Mouse (Mus musculus): ENCODE data around the gene Nfib. TPM values are rescaled to one million over a fixed set of nuclear protein-coding genes. Genes with fewer than 3 reads are reported as not detected.

The Nfib gene
- polyA plus RNA-seq, 1 experiment from 2014 or later: 41.4 TPM

DNA sequence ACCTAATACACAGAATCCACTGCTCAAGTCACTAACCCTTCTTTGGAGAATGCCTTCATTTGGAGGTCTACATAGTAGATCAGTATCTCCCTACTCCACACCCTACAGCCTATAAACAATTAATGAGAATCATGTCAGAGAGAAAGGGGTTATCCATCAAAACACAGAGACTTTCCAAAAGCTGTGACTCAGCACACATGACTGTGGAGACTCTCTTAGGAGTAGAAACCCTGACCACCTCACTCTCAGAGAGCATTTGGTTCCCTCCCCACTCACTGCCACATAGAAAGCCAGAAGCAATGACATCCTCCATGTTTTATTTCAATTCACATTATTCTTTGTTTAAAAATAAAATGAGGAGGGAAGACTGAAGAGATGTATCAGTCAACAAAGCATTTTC lies 252.2 kb downstream of the Nfib start:
- H3K27ac ChIP-seq: no peak overlapping the region
- H3K9ac ChIP-seq: no peak overlapping the region
- ATAC-seq: no peak
- no peak overlapping the region for H3K4me3 ChIP-seq (replicated peaks)
- H3K4me1 ChIP-seq (replicated peaks): 0 out of 2 replicates have a peak, but pooled peaks cover 9% of the 10 kb centered on the region
- no peaks in the 10 kb centered on the region for H3K27me3 ChIP-seq (replicated peaks)
- no peak overlapping the region for H3K4me2 ChIP-seq (replicated peaks)
- H3K9me3 ChIP-seq: no peaks in the 10 kb centered on the region
- no peaks in the 10 kb centered on the region for H3K36me3 ChIP-seq

DNA sequence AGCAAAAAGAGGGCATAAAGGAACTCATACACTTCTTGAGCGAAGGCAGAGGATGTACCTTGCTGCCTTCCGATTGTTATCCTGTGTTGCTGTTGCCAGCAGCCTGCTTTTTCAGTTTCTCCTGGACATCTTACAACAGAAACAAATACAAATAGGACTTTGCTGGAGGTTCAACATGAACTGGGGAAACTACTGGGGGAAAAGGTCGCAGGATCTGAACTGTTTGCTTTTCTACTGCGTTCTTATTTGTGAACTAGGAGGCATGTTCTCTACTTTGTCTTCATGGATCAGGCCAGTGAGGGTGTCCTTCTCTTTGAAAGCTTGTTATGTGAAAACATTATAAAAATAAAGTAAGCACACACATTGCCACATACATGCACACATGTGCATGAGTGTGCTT lies 252.6 kb downstream of the Nfib start:
- Histone ChIP-seq H3K4me2 (replicated peaks) (no peak overlapping the region), H3K36me3 (no peaks in the 10 kb centered on the region), H3K9me3 (no peaks in the 10 kb centered on the region), H3K4me1 (replicated peaks) (0 out of 2 replicates have a peak, but pooled peaks cover 8% of the 10 kb centered on the region), H3K9ac (no peak overlapping the region), H3K4me3 (replicated peaks) (no peak overlapping the region), H3K27ac (no peak overlapping the region), H3K27me3 (replicated peaks) (no peaks in the 10 kb centered on the region)
- 81% methylated on average over 4 of the region's 4 CpGs for WGBS
- ATAC-seq: no peak

DNA sequence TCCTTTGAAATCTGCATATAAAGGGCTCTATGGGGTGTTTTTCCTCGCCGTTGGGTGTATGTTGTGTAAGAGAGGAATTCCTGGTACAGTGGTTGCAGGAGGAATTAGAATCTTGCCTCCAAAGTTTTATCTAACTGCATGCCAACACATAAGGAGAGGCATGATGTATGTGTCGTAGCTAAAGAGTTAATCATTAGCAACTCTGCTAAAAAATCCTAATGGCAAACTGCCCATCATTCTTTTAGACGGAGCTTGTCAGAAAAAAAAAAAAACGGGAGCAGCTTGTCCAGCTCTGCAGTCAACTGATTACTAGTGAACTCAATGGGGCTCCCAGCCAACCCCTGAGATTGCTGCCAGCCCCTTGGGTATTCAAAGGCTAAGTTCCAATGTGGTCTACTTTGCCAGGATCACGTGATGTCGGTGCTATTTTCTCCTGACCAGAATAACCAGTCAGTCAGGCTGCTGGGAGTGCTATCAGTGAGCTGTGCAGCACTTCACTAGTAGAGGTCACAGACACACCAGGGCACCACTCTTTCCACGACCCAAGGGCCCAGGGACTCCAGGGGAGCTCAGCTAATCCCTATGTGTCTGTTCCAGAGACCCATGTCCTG lies 258.4 kb downstream of the Nfib start:
- ATAC-seq: peak; percentile 93
- 18% methylated on average over 8 of the region's 8 CpGs for WGBS
- 0 out of 2 replicates have a peak overlapping the region, but pooled peaks have one; percentile 9 for H3K4me2 ChIP-seq (replicated peaks)
- no peaks in the 10 kb centered on the region for H3K27me3 ChIP-seq (replicated peaks)
- H3K4me3 ChIP-seq (replicated peaks): no peak overlapping the region
- H3K27ac ChIP-seq: peak overlapping the region; percentile 67
- H3K36me3 ChIP-seq: no peaks in the 10 kb centered on the region
- no peaks in the 10 kb centered on the region for H3K9me3 ChIP-seq
- H3K4me1 ChIP-seq (replicated peaks): 0 out of 2 replicates have a peak, but pooled peaks cover 23% of the 10 kb centered on the region
- no peak overlapping the region for H3K9ac ChIP-seq

DNA sequence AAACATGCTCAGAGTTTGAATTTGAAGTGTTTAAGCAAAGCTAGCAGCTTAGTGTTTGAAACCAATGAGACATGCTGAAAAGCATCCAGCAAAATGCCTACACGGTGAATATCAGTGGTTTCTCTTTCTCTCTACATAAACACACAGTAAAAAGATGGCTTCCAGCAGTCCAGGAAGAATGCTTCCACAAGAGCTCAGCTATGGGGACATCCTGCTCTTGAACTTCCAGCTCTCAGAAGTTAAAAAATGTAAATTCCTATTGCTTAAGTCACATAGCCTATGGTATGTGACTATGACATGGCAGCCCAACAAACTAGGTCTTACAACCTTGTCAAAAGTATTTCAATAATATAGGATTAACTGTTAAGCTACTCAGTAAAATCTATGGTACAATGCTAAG lies 261.5 kb downstream of the Nfib start:
- no peak overlapping the region for H3K27ac ChIP-seq
- no peak overlapping the region for H3K9ac ChIP-seq
- H3K36me3 ChIP-seq: no peaks in the 10 kb centered on the region
- no peak overlapping the region for H3K4me2 ChIP-seq (replicated peaks)
- no peaks in the 10 kb centered on the region for H3K27me3 ChIP-seq (replicated peaks)
- ATAC-seq: no peak
- H3K4me1 ChIP-seq (replicated peaks): 0 out of 2 replicates have a peak, but pooled peaks cover 21% of the 10 kb centered on the region
- H3K4me3 ChIP-seq (replicated peaks): no peak overlapping the region
- WGBS: 43% methylated on average over 1 of the region's 1 CpGs
- H3K9me3 ChIP-seq: no peaks in the 10 kb centered on the region

DNA sequence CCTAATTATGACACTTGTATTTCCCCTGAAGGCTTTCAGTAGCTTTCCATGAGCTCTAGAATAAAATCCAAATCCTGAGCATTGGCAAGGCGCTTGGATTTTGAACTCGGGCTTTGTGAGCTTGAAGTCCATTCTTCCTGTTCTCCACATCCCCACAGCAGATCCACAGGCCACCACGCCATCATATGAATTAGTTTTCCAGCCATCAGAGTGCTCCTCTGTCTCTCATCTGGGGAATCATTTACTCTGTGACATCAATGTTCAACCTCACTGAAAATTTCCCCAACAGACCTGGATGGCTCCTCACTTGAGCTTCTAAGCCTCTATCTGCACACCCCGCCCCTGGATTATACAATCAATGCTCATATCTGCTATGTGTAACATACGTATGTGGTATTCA lies 262.1 kb downstream of the Nfib start:
- Histone ChIP-seq H3K27ac (no peak overlapping the region), H3K9me3 (no peaks in the 10 kb centered on the region), H3K4me3 (replicated peaks) (no peak overlapping the region), H3K4me1 (replicated peaks) (0 out of 2 replicates have a peak, but pooled peaks cover 21% of the 10 kb centered on the region), H3K4me2 (replicated peaks) (no peak overlapping the region), H3K9ac (no peak overlapping the region), H3K27me3 (replicated peaks) (no peaks in the 10 kb centered on the region), H3K36me3 (no peaks in the 10 kb centered on the region)
- ATAC-seq: no peak
- WGBS: 84% methylated on average over 5 of the region's 5 CpGs

DNA sequence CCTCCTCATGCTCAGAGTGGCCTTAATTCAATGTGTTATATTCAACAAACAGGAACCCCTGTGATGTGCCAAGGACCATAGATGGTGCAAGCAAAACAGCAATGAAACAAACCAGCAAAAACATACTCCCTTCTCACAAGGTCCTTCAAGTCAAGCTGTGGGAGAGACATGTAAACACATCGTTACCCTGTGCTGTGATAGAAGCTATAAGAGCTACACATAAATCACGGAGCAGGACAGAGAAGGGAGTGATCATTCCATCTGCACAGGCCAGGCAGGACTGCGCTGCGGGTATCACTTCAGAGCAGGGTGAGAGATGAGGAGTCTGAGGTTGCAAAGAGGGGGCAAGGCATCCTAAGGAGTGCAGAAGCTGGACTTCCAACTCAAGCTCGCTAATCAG lies 262.5 kb downstream of the Nfib start:
- H3K4me3 ChIP-seq (replicated peaks): no peak overlapping the region
- no peak overlapping the region for H3K27ac ChIP-seq
- no peak for ATAC-seq
- H3K9ac ChIP-seq: no peak overlapping the region
- 43% methylated on average over 5 of the region's 5 CpGs for whole genome bisulfite sequencing
- no peaks in the 10 kb centered on the region for H3K27me3 ChIP-seq (replicated peaks)
- H3K4me2 ChIP-seq (replicated peaks): no peak overlapping the region
- no peaks in the 10 kb centered on the region for H3K36me3 ChIP-seq
- H3K4me1 ChIP-seq (replicated peaks): 0 out of 2 replicates have a peak, but pooled peaks cover 21% of the 10 kb centered on the region
- no peaks in the 10 kb centered on the region for H3K9me3 ChIP-seq

DNA sequence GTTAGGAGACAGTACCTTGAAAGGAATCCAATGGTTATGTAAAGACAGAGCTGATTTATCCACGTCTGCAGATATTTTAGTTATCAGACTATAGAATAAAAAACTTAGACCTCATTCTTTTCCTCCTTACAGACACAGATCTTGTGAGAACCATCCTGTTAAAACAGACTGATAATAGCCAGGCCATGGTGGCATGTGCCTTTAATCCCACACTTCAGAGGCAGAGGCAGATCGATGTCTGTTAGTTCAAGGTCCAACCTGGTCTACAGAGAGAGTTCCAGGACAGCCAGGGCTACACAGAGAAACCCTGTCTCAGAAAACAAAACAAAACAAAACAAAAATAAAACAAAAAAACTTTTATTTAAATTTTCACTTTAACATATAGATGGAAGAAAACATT lies 264.9 kb downstream of the Nfib start:
- Histone ChIP-seq H3K4me3 (replicated peaks) (no peak overlapping the region), H3K9me3 (no peaks in the 10 kb centered on the region), H3K9ac (no peak overlapping the region), H3K27ac (no peak overlapping the region), H3K27me3 (replicated peaks) (no peaks in the 10 kb centered on the region), H3K4me2 (replicated peaks) (no peak overlapping the region), H3K4me1 (replicated peaks) (peaks cover 27% of the 10 kb centered on the region), H3K36me3 (no peaks in the 10 kb centered on the region)
- 49% methylated on average over 2 of the region's 2 CpGs for WGBS
- no peak for ATAC-seq

DNA sequence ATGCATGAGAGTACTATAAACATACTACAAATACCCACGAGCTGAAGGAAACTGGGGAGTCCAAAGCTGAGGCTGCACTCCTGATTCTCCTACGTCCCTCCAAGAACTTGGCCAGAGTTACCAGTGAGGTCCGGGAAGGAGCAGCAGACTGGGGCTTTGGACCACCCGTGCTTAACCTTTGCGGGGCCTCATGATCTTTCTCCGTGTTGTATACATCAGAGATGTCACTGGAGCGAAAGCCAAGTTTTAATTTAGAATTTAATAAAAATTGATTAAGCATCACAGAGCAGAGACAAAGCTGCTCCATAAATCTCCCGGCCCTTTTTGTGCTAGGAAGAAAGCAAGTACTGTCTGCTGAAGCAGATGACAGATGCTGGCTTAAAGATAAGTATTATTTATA lies 265.7 kb downstream of the Nfib start:
- Histone ChIP-seq H3K4me1 (replicated peaks) (peaks cover 28% of the 10 kb centered on the region), H3K27me3 (replicated peaks) (no peaks in the 10 kb centered on the region), H3K9ac (no peak overlapping the region), H3K4me2 (replicated peaks) (no peak overlapping the region), H3K27ac (no peak overlapping the region), H3K9me3 (no peaks in the 10 kb centered on the region), H3K4me3 (replicated peaks) (no peak overlapping the region), H3K36me3 (no peaks in the 10 kb centered on the region)
- ATAC-seq: no peak
- WGBS: 37% methylated on average over 8 of the region's 8 CpGs

DNA sequence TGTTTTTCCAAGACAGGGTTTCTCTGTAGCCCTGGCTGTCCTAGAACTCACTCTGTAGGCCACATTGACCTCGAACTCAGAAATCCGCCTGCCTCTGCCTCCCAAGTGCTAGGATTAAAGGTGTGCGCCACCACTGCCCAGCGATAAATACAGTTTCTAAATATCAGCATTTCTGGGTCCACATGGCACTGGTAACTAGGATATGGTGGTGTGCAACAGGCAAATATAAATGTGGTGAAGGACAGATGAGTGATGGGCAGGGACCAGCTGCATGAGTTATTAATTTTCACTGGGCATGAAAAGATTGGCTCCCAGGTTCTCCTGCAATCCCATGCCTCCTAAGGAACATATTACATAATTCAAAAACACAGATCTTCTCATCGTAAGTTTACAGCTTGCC lies 266.9 kb downstream of the Nfib start:
- no peak overlapping the region for H3K9ac ChIP-seq
- no peak overlapping the region for H3K4me2 ChIP-seq (replicated peaks)
- no peak overlapping the region; the same call in 1 of the 2 replicates for H3K27ac ChIP-seq
- H3K4me1 ChIP-seq (replicated peaks): peaks cover 25% of the 10 kb centered on the region
- no peaks in the 10 kb centered on the region for H3K36me3 ChIP-seq
- H3K27me3 ChIP-seq (replicated peaks): no peaks in the 10 kb centered on the region
- no peaks in the 10 kb centered on the region for H3K9me3 ChIP-seq
- no peak overlapping the region for H3K4me3 ChIP-seq (replicated peaks)
- WGBS: 88% methylated on average over 5 of the region's 5 CpGs
- ATAC-seq: no peak

DNA sequence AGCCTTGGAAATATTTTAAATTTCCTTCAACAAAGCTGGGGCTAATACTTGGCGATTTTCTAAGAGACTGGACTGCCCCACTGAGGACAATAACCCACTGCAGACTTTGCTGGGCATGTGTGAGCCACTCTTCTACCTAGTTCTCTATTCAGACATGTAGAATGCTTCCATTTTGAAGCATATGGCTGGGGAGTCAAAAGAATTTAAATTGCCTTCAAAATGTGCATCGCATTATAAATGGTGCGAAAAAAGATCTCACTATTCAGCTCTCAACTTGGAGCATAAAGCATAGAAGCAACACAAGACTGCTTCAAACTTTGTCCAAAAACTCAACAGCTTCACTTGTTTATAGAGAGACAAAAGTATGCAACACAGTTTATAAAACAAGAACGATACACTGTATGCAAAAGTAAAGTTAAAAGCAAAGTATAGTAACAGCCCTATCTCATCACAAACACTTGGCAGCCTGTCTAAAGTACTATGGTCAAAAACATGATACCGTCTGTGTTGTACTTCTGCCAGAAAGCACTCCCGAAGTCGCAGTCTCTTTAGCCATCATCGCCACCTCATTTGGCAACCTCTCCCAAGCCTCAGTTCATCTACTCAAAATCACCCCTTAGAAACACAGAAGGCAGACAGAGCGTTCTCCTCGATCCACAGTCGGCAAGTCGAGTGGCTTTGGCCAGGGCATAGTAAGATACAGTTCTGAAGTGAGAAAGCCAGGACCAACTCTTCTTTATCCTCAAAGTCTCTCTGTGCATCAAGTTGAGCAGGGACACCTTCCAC lies 267.8 kb downstream of the Nfib start:
- ATAC-seq: no peak
- Histone ChIP-seq H3K27ac (no peak overlapping the region; the same call in 1 of the 2 replicates), H3K27me3 (replicated peaks) (no peaks in the 10 kb centered on the region), H3K4me2 (replicated peaks) (no peak overlapping the region), H3K9ac (no peak overlapping the region), H3K9me3 (no peaks in the 10 kb centered on the region), H3K36me3 (no peaks in the 10 kb centered on the region), H3K4me1 (replicated peaks) (peaks cover 17% of the 10 kb centered on the region), H3K4me3 (replicated peaks) (no peak overlapping the region)
- WGBS: 62% methylated on average over 12 of the region's 12 CpGs

DNA sequence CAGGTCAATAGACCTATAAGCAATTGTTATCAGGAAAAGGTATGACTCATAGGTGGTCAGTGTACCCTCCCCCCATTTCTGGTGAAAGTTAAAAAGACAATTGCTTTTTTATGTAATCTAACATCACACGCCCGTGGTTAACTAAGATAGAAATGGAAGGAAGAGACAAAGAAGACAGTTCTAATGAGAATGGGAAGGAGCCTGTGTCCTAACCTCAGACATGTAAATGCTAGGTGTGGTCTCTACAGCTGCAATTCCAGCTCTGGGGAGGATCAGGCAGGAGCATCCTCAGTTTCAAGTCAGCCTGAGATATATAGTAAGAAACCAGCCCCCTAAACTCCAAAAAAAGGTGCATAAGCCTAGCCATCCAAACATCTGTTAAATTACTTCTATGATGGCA lies 268.9 kb downstream of the Nfib start:
- Histone ChIP-seq H3K27ac (0 out of 2 replicates have a peak overlapping the region, but pooled peaks have one; percentile 2), H3K4me1 (replicated peaks) (peaks cover 14% of the 10 kb centered on the region), H3K4me2 (replicated peaks) (no peak overlapping the region), H3K9ac (no peak overlapping the region), H3K9me3 (no peaks in the 10 kb centered on the region), H3K4me3 (replicated peaks) (no peak overlapping the region), H3K27me3 (replicated peaks) (no peaks in the 10 kb centered on the region), H3K36me3 (no peaks in the 10 kb centered on the region)
- no peak for ATAC-seq
- WGBS: 66% methylated on average over 2 of the region's 2 CpGs

DNA sequence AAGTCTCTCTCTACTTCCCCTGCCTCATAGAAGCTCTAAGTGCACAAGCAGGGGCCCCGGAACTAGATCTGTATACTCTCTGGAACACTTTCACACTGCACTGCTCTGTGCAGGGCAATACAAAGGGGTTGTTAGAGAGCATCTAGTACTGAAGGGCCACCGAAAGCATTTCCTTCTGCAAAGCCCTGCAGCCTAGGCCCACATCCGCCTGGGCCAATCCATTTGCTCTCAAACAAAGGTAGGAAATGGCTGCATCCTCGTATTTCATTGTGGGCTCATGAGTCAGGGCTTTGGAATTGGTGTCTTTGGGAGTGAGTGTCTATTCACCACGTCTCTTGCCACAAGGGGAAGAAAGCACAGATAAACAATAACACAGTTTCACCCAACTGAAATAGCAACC lies 269.8 kb downstream of the Nfib start:
- Histone ChIP-seq H3K4me1 (replicated peaks) (peaks cover 14% of the 10 kb centered on the region), H3K27me3 (replicated peaks) (no peaks in the 10 kb centered on the region), H3K9me3 (no peaks in the 10 kb centered on the region), H3K4me3 (replicated peaks) (no peak overlapping the region), H3K36me3 (no peaks in the 10 kb centered on the region), H3K9ac (no peak overlapping the region), H3K4me2 (replicated peaks) (no peak overlapping the region), H3K27ac (no peak overlapping the region)
- WGBS: 49% methylated on average over 5 of the region's 5 CpGs
- peak; percentile 46; the same call in 1 of the 2 replicates for ATAC-seq

All from intestine, embryonic 15.5 days (tissue).